Mouse (Mus musculus): ENCODE data around the gene Fap. TPM values are rescaled to one million over a fixed set of nuclear protein-coding genes. Genes with fewer than 3 reads are reported as not detected.

Gene Fap
- total and polyA plus RNA-seq, 2 experiments from 2014 or later: 1.7 to 2.3 TPM

DNA sequence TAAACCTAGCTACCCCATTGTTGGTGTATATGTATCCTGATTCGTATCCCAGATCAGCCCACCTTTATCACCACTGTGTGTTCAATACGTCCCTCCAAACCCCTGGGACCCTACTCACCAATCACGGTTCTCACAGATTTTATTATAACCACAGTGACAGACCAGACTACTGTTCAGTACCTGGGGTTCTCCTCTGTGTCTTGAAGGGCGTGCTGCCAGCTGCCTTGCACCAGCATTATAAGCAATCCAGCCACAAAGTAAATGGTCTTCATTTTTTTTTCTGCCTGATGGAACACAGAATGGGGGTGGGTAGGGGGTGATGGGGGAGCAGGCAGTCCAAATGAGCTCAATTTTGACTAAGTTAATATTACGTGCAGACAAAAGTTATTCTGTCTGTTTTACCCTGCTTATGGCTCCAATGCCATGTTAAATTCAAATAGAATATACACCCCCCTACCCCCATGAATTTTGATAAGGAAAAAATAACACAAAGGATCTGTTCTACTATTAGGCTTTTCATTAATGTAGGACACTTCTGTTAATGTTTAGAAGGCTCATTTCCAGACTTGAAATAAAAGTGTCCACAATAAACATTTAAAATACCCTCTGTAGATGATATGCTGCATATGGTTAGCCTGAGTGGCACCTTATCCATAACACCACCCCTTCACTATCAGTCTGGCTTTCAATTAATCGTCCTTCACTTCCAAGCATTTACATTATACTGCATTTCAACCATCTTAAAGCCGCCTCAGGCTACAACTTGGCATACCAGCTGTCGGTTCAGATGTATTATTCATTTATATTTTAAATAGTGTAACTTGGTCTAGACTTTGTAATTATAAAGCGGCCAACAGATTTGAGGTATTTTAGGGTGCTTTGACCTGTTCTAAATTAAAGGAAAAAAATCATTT lies 93.3 kb downstream of the Fap start:
- WGBS: 73% methylated on average over 9 of the region's 9 CpGs
- no peak overlapping the region for H3K4me3 ChIP-seq (ENCODE audit: low read depth, low read length)
- ATAC-seq (ENCODE audit: insufficient read depth, low read depth) (no peak), DNase-seq (ENCODE audit: low spot score) (no peak)
- H3K4me2 ChIP-seq (ENCODE audit: low read depth, low read length): no peak overlapping the region
- H3K4me1 ChIP-seq (ENCODE audit: control insufficient read depth, insufficient read depth): no peaks in the 10 kb centered on the region
- H3K9ac ChIP-seq (replicated peaks; ENCODE audit: low read depth, low read length): no peak overlapping the region
- H3K27me3 ChIP-seq (ENCODE audit: control insufficient read depth, insufficient read depth, low read length): no peaks in the 10 kb centered on the region
- H3K27ac ChIP-seq (ENCODE audit: low read depth): no peak overlapping the region
- no peaks in the 10 kb centered on the region for H3K36me3 ChIP-seq (replicated peaks; ENCODE audit: control insufficient read depth, insufficient read depth, low read length)
- no peaks in the 10 kb centered on the region for H3K9me3 ChIP-seq (replicated peaks; ENCODE audit: control insufficient read depth, low read length)
- no peak for TF ChIP-seq CTCF (IDR thresholded peaks at IDR 0.05; ENCODE audit: low read depth)
- no peak for TF ChIP-seq EP300 (IDR thresholded peaks at IDR 0.05; ENCODE audit: low read depth)

DNA sequence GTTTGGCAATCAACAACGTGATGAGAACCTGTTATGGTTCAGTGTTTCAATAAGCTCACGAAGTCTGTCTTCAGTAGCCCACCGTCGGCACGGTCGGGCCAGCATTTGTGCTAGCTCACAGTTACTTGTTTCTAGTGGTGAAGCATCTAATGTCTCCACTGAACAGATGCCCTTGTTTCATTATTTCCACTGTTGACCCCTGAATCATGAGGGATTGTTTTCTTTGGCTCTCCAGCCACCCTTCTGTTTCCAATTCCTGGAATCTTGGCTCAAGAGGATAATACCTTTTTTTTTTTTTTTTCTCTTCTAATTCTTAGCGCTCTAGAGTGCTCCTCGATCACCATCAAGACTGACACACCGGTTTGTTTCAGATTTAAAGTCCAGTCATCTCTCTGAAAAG lies 104.3 kb downstream of the Fap start:
- peak; percentile 28 for DNase-seq (ENCODE audit: low spot score)
- Histone ChIP-seq H3K9ac (replicated peaks; ENCODE audit: low read depth, low read length) (no peak overlapping the region), H3K27ac (ENCODE audit: low read depth) (no peak overlapping the region), H3K4me1 (ENCODE audit: control insufficient read depth, insufficient read depth) (no peaks in the 10 kb centered on the region), H3K9me3 (replicated peaks; ENCODE audit: control insufficient read depth, low read length) (no peaks in the 10 kb centered on the region), H3K4me3 (ENCODE audit: low read depth, low read length) (no peak overlapping the region), H3K36me3 (replicated peaks; ENCODE audit: control insufficient read depth, insufficient read depth, low read length) (no peaks in the 10 kb centered on the region), H3K4me2 (ENCODE audit: low read depth, low read length) (no peak overlapping the region), H3K27me3 (ENCODE audit: control insufficient read depth, insufficient read depth, low read length) (no peaks in the 10 kb centered on the region)
- no peak for ATAC-seq (ENCODE audit: insufficient read depth, low read depth)
- WGBS: 51% methylated on average over 9 of the region's 9 CpGs
- TF ChIP-seq CTCF (IDR thresholded peaks at IDR 0.05; ENCODE audit: low read depth): no peak

DNA sequence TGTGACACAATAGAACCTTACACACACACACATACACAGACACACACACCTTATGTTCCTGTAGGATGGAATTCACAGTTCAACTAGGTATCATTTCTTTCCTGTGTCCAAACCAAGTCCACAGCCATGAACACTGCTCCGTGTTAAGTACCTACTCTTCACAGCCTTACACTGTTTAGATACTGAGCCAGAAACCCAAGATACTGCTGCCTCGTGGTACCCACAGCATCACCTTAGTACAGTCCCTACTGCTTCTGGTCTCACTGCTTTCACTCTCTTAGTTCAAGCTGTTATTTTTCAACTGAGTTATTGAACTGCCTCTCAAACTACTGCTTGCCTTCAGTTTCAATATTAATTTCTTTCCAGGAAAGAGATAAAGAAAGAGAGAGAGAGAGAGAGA lies 110.6 kb downstream of the Fap start:
- ATAC-seq (ENCODE audit: insufficient read depth, low read depth) (no peak), DNase-seq (ENCODE audit: low spot score) (no peak)
- Histone ChIP-seq H3K4me3 (ENCODE audit: low read depth, low read length) (no peak overlapping the region), H3K27me3 (ENCODE audit: control insufficient read depth, insufficient read depth, low read length) (no peaks in the 10 kb centered on the region), H3K9ac (replicated peaks; ENCODE audit: low read depth, low read length) (no peak overlapping the region), H3K27ac (ENCODE audit: low read depth) (no peak overlapping the region), H3K4me1 (ENCODE audit: control insufficient read depth, insufficient read depth) (no peaks in the 10 kb centered on the region), H3K4me2 (ENCODE audit: low read depth, low read length) (no peak overlapping the region), H3K36me3 (replicated peaks; ENCODE audit: control insufficient read depth, insufficient read depth, low read length) (no peaks in the 10 kb centered on the region), H3K9me3 (replicated peaks; ENCODE audit: control insufficient read depth, low read length) (0 out of 2 replicates have a peak, but pooled peaks cover 5% of the 10 kb centered on the region)
- TF ChIP-seq EP300 (IDR thresholded peaks at IDR 0.05; ENCODE audit: low read depth): no peak
- no peak for TF ChIP-seq CTCF (IDR thresholded peaks at IDR 0.05; ENCODE audit: low read depth)
- WGBS: 71% methylated on average over 2 of the region's 2 CpGs

- Histone ChIP-seq H3K9me3 (replicated peaks; ENCODE audit: control insufficient read depth, low read length) (0 out of 2 replicates have a peak, but pooled peaks cover 5% of the 10 kb centered on the region), H3K4me1 (ENCODE audit: control insufficient read depth, insufficient read depth) (no peaks in the 10 kb centered on the region), H3K36me3 (replicated peaks; ENCODE audit: control insufficient read depth, insufficient read depth, low read length) (no peaks in the 10 kb centered on the region), H3K4me2 (ENCODE audit: low read depth, low read length) (no peak overlapping the region), H3K4me3 (ENCODE audit: low read depth, low read length) (no peak overlapping the region), H3K9ac (replicated peaks; ENCODE audit: low read depth, low read length) (no peak overlapping the region), H3K27ac (ENCODE audit: low read depth) (no peak overlapping the region), H3K27me3 (ENCODE audit: control insufficient read depth, insufficient read depth, low read length) (no peaks in the 10 kb centered on the region)
- WGBS: 79% methylated on average over 2 of the region's 2 CpGs
- DNase-seq (ENCODE audit: low spot score) (no peak), ATAC-seq (ENCODE audit: insufficient read depth, low read depth) (no peak)
- TF ChIP-seq CTCF (IDR thresholded peaks at IDR 0.05; ENCODE audit: low read depth): no peak
Observed at GRCm38 (mm10) chr2:62462174-62462573, 111.7 kb downstream of the Fap start.

GRCm38 (mm10) chr2:62460815-62461450 lies 112.9 kb downstream of the Fap start:
- Histone ChIP-seq H3K27ac (ENCODE audit: low read depth) (no peak overlapping the region), H3K4me3 (ENCODE audit: low read depth, low read length) (no peak overlapping the region), H3K4me2 (ENCODE audit: low read depth, low read length) (no peak overlapping the region), H3K4me1 (ENCODE audit: control insufficient read depth, insufficient read depth) (no peaks in the 10 kb centered on the region), H3K27me3 (ENCODE audit: control insufficient read depth, insufficient read depth, low read length) (no peaks in the 10 kb centered on the region), H3K36me3 (replicated peaks; ENCODE audit: control insufficient read depth, insufficient read depth, low read length) (no peaks in the 10 kb centered on the region), H3K9ac (replicated peaks; ENCODE audit: low read depth, low read length) (no peak overlapping the region), H3K9me3 (replicated peaks; ENCODE audit: control insufficient read depth, low read length) (0 out of 2 replicates have a peak, but pooled peaks cover 5% of the 10 kb centered on the region)
- DNase-seq (ENCODE audit: low spot score): no peak
- 78% methylated on average over 12 of the region's 12 CpGs for WGBS
- TF ChIP-seq CTCF (IDR thresholded peaks at IDR 0.05; ENCODE audit: low read depth): no peak
- no peak for ATAC-seq (ENCODE audit: insufficient read depth, low read depth)

Data from heart, postnatal 0 days (tissue).